Mouse (Mus musculus): ENCODE data around the gene Grid2. TPM values are rescaled to one million over a fixed set of nuclear protein-coding genes. Genes with fewer than 3 reads are reported as not detected.

The Grid2 gene
- polyA plus RNA-seq, 1 experiment from 2014 or later, result 1.3 TPM

DNA sequence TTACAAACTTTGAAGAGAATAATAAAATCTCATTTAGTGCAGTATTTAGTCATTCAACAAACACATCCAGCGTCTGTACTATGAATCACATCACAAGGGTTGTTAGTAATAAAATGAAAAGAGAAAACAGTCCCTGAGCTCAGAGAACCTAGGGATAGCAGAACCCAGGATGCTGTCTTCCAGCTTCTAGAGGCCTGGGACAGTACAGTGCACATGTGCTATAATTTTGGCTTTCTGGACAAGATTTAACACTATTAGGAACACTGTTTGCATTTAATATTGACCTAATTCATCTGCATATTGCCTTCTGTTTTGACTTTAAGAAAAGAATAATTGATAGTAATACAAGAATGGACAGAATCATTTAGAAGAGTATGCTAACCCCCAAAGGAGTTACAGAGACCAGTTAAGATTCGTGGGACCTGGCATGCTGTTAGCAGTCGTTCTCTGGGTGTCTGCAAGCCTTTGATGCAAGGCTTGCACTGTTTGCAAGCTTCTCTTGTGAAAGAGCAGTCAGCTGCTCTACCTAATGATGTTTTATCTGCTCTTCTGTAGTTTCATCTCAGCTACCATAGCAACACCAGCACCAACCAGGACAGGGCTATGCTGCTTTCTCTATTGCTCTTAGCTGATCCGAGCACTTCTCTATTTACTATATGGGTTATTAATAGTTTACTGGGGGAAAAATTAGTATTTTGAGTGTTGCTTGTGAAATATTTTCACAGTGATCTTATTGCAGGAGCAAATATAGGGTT lies 1234.8 kb downstream of the Grid2 start:
- no peak for ATAC-seq (ENCODE audit: insufficient number of reproducible peaks, insufficient read depth, low FRiP score, low TSS enrichment, low read depth)
- Histone ChIP-seq H3K27ac (no peak overlapping the region), H3K4me3 (replicated peaks) (no peak overlapping the region), H3K4me2 (no peak overlapping the region), H3K9me3 (no peaks in the 10 kb centered on the region), H3K27me3 (no peaks in the 10 kb centered on the region), H3K9ac (replicated peaks) (no peak overlapping the region), H3K36me3 (no peaks in the 10 kb centered on the region), H3K4me1 (replicated peaks) (no peaks in the 10 kb centered on the region)
- WGBS, result 64% methylated on average over 4 of the region's 4 CpGs

DNA sequence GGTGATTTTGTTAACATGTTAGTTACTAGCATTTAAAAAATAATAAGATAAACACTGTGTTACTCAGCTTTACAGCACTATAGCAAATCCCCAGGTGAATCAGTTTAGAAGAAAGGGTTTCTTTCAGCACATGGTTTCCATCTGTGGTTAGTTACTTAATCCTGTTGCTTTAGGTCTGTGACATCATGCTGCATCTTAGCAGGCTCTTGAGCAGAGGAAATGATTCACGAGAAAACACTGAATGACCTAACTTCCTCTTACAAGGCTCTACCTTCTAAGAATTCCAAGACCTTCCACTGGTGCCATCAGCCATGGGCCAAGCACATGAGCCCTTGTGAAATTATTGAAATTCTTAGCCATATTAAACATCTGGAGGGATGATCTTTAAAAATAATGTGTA lies 1248.7 kb downstream of the Grid2 start:
- Histone ChIP-seq H3K4me3 (replicated peaks) (no peak overlapping the region), H3K4me2 (no peak overlapping the region), H3K9me3 (no peaks in the 10 kb centered on the region), H3K27me3 (no peaks in the 10 kb centered on the region), H3K4me1 (replicated peaks) (peaks cover 7% of the 10 kb centered on the region; the same call in 1 of the 2 replicates), H3K36me3 (no peaks in the 10 kb centered on the region), H3K27ac (no peak overlapping the region), H3K9ac (replicated peaks) (no peak overlapping the region)
- 19% methylated on average over 1 of the region's 1 CpGs for WGBS
- peak; percentile 84 for ATAC-seq (ENCODE audit: insufficient number of reproducible peaks, insufficient read depth, low FRiP score, low TSS enrichment, low read depth)

DNA sequence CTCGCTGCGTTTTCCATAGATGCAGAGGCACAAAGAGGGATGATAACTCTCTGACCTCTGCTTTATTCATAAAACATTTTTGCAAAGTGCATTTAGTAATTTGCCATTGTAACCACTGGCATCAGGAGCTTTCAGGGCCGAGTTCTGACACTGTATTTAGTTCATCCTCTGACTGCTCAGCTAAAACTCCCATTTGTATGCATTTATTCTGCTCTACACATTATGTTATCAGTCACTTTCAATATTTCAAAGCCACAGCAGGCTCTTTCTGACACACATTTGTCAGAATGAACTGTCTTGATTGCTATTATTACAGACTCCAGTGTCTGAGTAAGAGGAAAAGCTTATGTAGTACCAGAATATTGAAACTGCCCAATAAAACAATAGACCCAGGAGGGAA lies 1286.5 kb downstream of the Grid2 start:
- no peak for ATAC-seq (ENCODE audit: insufficient number of reproducible peaks, insufficient read depth, low FRiP score, low TSS enrichment, low read depth)
- Histone ChIP-seq H3K9ac (replicated peaks) (no peak overlapping the region), H3K36me3 (no peaks in the 10 kb centered on the region), H3K9me3 (no peaks in the 10 kb centered on the region), H3K4me3 (replicated peaks) (no peak overlapping the region), H3K27ac (no peak overlapping the region), H3K4me2 (no peak overlapping the region), H3K4me1 (replicated peaks) (no peaks in the 10 kb centered on the region), H3K27me3 (no peaks in the 10 kb centered on the region)
- WGBS, result 85% methylated on average over 3 of the region's 3 CpGs

DNA sequence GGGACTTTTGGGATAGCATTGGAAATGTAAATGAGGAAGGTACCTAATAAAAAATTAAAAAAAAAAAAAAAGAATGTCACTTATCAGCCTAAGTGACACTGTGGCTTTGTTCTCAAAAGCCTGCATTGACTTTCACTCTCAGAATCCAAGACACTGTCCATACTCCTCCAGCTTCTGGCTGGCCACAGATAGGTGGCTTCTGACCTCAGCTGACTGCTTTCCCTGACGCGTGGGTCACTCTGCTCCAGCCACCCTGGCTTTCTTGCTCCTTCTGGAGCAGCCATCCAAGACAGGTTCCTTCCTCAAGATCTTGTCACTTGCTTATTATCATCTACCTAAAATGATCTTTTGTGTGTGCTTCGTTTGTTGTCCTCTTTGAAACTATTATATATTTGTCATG lies 1298.0 kb downstream of the Grid2 start:
- 81% methylated on average over 3 of the region's 3 CpGs for WGBS

DNA sequence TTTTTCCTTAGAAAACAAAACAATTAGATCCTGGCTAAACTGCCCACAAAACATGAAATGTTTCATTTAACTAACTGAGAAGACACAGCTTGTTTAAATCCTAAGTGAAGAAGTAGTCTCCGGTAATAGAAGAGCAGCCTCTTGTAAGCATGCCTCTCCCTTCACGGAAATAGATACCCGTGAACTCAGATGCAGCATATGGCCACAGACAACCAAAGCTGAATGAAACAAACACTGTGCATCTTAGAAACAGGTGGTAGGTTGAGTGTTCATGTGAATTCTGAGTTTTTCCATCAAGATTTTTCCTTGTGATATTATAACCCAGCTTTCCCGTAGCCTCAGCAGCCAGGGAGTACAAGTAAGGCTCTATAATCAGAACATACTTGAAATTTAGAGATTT lies 1299.5 kb downstream of the Grid2 start:
- 85% methylated on average over 4 of the region's 4 CpGs for WGBS
- no peaks in the 10 kb centered on the region for H3K4me1 ChIP-seq (replicated peaks)
- no peak overlapping the region for H3K9ac ChIP-seq (replicated peaks)
- ATAC-seq (ENCODE audit: insufficient number of reproducible peaks, insufficient read depth, low FRiP score, low TSS enrichment, low read depth), result no peak
- H3K4me3 ChIP-seq (replicated peaks), result no peak overlapping the region
- H3K27me3 ChIP-seq, result no peaks in the 10 kb centered on the region
- H3K27ac ChIP-seq, result no peak overlapping the region
- H3K4me2 ChIP-seq, result no peak overlapping the region
- H3K36me3 ChIP-seq, result no peaks in the 10 kb centered on the region
- no peaks in the 10 kb centered on the region for H3K9me3 ChIP-seq

More for the DNA sequence above, 1298.0 kb downstream of the Grid2 start:
- Histone ChIP-seq H3K27ac (no peak overlapping the region), H3K4me1 (replicated peaks) (no peaks in the 10 kb centered on the region), H3K4me2 (no peak overlapping the region), H3K36me3 (no peaks in the 10 kb centered on the region), H3K9ac (replicated peaks) (no peak overlapping the region), H3K27me3 (no peaks in the 10 kb centered on the region), H3K4me3 (replicated peaks) (no peak overlapping the region), H3K9me3 (no peaks in the 10 kb centered on the region)
- no peak for ATAC-seq (ENCODE audit: insufficient number of reproducible peaks, insufficient read depth, low FRiP score, low TSS enrichment, low read depth)

DNA sequence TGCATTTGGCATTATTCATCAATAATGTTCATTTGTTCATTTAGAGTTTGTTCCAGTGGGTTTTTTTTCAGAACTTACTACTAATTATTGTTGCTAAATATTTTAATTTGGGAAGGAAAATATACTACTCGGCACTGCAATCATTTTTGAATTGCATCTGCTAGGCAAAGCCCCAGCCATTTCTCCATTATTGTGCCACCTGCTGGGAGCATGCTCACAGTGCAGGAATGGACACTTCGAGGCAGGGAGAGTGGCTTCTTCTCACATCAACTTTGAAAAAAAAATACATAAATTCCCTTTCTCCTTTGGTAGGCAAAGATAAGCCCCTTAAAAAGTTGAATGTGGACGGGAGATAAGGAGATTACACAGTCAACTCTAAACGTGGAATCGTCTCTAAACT lies 1312.9 kb downstream of the Grid2 start:
- no peak overlapping the region for H3K4me3 ChIP-seq (replicated peaks)
- H3K4me2 ChIP-seq, result no peak overlapping the region
- ATAC-seq (ENCODE audit: insufficient number of reproducible peaks, insufficient read depth, low FRiP score, low TSS enrichment, low read depth), result no peak
- no peaks in the 10 kb centered on the region for H3K9me3 ChIP-seq
- no peaks in the 10 kb centered on the region for H3K27me3 ChIP-seq
- 80% methylated on average over 5 of the region's 5 CpGs for whole genome bisulfite sequencing
- no peaks in the 10 kb centered on the region for H3K36me3 ChIP-seq
- H3K27ac ChIP-seq, result no peak overlapping the region
- H3K9ac ChIP-seq (replicated peaks), result no peak overlapping the region
- no peaks in the 10 kb centered on the region for H3K4me1 ChIP-seq (replicated peaks)

DNA sequence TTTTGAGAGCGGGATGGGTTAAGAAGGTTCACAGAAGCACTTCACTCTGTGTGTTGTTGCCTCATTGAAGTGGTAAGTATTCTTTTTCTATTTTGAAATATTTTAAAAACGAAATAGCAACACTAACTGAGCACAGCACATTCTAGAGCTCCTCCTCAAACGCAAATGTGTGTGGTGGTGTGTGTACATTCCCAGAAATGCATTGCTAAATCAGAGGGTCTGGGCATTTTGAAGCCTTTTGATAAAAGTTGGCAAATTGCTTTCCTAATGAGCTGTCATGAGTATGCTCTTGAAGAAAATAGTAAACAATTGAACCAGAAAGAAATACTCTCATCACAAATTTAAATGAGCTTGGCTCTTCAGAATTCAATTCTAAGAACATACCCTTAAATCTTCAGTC lies 1325.7 kb downstream of the Grid2 start:
- Histone ChIP-seq H3K4me3 (replicated peaks) (no peak overlapping the region), H3K4me2 (no peak overlapping the region), H3K27me3 (no peaks in the 10 kb centered on the region), H3K9ac (replicated peaks) (no peak overlapping the region), H3K4me1 (replicated peaks) (no peaks in the 10 kb centered on the region), H3K36me3 (no peaks in the 10 kb centered on the region), H3K9me3 (no peaks in the 10 kb centered on the region), H3K27ac (no peak overlapping the region)
- 77% methylated on average over 3 of the region's 3 CpGs for WGBS
- ATAC-seq (ENCODE audit: insufficient number of reproducible peaks, insufficient read depth, low FRiP score, low TSS enrichment, low read depth), result no peak

DNA sequence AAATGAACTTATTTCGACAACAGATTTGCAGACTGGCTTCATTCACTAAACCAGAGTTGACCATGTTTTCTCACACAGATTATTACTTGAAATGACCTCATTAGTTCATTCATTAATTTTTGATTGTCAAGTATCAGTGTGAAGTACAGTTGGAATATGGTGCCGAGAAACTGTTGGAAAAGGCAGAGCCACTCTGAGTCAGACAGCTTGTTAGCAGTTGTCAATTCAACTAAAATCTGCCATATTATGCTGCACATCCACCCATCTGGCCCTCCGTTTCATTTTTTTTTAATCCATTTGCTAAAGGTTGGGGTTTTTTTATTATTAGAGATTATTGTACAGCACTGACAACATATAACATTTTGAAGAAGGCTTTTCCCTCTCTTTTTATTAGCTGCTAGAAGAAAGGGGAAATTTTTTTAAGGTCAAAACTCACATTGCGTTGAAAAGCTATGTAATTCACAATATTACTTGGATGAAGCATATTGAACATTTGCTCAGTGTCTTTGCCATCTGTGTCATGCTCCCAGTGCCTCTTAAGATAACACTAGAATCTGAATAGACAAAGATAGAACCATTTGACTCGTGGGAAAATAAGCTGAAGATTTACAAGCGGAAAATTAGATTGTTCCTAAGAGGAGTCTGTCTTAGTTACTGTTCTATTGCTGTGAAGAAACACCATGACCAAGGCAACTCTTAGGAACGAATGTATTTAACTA lies 1333.0 kb downstream of the Grid2 start:
- Histone ChIP-seq H3K4me2 (no peak overlapping the region), H3K27me3 (no peaks in the 10 kb centered on the region)
- WGBS, result 82% methylated on average over 7 of the region's 7 CpGs

DNA sequence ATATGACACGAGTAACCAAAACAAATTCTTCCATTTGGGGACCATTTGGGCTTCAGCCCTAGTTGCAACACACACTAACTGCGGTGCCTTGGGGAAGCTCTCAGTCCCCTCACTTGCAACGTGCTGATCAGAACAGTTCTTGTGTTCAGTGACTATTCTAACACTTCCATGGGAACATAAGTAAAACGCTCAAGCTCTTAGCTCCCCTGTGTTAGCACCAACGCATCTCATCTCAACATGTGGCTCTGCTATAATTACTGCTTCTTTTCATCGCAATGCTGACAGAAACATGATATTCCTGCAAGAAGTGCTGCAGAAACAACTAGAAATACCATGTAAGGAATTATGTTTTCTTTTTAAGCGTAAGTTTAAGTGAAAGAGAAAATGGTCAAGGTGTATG lies 1340.6 kb downstream of the Grid2 start:
- Histone ChIP-seq H3K9ac (replicated peaks) (no peak overlapping the region), H3K27me3 (no peaks in the 10 kb centered on the region), H3K4me3 (replicated peaks) (no peak overlapping the region), H3K36me3 (no peaks in the 10 kb centered on the region), H3K4me1 (replicated peaks) (no peaks in the 10 kb centered on the region), H3K27ac (no peak overlapping the region), H3K4me2 (no peak overlapping the region), H3K9me3 (no peaks in the 10 kb centered on the region)
- WGBS, result 61% methylated on average over 7 of the region's 7 CpGs
- no peak for ATAC-seq (ENCODE audit: insufficient number of reproducible peaks, insufficient read depth, low FRiP score, low TSS enrichment, low read depth)

More for the DNA sequence above, 1333.0 kb downstream of the Grid2 start:
- Histone ChIP-seq H3K9ac (replicated peaks) (no peak overlapping the region), H3K4me1 (replicated peaks) (no peaks in the 10 kb centered on the region), H3K4me3 (replicated peaks) (no peak overlapping the region), H3K36me3 (no peaks in the 10 kb centered on the region), H3K9me3 (no peaks in the 10 kb centered on the region), H3K27ac (no peak overlapping the region)
- no peak for ATAC-seq (ENCODE audit: insufficient number of reproducible peaks, insufficient read depth, low FRiP score, low TSS enrichment, low read depth)

DNA sequence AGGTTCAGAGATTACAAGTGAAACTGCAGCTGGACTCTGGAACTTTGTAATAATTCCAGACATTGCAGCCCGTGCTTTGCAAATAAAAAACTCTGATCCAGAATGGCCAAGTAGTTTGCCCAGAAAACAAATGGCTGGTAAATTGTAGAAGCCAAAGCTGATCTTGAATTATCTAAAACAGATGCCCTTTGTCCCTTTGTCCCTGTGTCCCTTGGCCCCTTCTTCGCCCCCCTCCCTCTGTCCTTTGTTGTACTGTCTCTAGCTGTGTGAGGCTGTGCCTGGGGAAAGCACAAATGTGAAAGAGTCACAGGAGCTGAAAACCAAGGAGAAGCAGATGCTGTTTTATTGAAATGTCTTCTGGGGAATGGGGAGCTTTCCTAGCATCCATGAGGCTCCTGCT lies 1341.2 kb downstream of the Grid2 start:
- no peaks in the 10 kb centered on the region for H3K36me3 ChIP-seq
- no peaks in the 10 kb centered on the region for H3K27me3 ChIP-seq
- no peak overlapping the region for H3K27ac ChIP-seq
- WGBS, result 58% methylated on average over 2 of the region's 2 CpGs
- H3K4me1 ChIP-seq (replicated peaks), result no peaks in the 10 kb centered on the region
- no peak overlapping the region for H3K4me2 ChIP-seq
- ATAC-seq (ENCODE audit: insufficient number of reproducible peaks, insufficient read depth, low FRiP score, low TSS enrichment, low read depth), result no peak
- H3K9me3 ChIP-seq, result no peaks in the 10 kb centered on the region
- no peak overlapping the region for H3K4me3 ChIP-seq (replicated peaks)
- H3K9ac ChIP-seq (replicated peaks), result no peak overlapping the region

DNA sequence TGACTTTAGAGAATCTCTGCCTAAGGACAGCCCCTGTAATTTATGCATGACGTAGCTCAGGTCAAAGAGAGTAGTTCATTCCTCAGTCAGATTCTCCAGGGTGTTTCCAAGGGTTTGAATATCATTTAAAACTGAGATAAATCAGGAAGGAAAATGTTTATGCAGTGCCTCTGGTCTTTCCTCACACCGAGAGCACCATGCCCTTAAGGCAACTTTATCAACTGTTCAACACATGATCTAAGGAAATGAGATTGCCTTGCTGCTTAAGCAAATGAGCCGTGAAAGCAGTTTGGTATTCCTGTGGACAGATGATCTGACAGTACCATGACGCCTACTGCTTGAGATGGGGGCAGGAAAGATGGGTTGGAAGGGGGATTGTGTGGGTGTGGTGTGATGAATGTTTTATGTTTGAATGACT lies 1342.5 kb downstream of the Grid2 start:
- Histone ChIP-seq H3K4me2 (no peak overlapping the region), H3K4me1 (replicated peaks) (no peaks in the 10 kb centered on the region), H3K27me3 (no peaks in the 10 kb centered on the region), H3K27ac (no peak overlapping the region), H3K9me3 (no peaks in the 10 kb centered on the region), H3K4me3 (replicated peaks) (no peak overlapping the region), H3K36me3 (no peaks in the 10 kb centered on the region), H3K9ac (replicated peaks) (no peak overlapping the region)
- 44% methylated on average over 4 of the region's 4 CpGs for WGBS
- no peak for ATAC-seq (ENCODE audit: insufficient number of reproducible peaks, insufficient read depth, low FRiP score, low TSS enrichment, low read depth)
